Mouse (Mus musculus) cerebellum, adult 8-10 months (tissue): ENCODE data around the gene Usb1.

Experiments used
- DNase-seq: peaks from one replicate; pipeline ENCODE4 v3.0.0; 2022

Usb1 gene

GRCm38 (mm10) chr8:95336363-95336762 lies 4.3 kb downstream of the Usb1 start:
- DNase-seq, result no peak

- no peak for DNase-seq
Observed at GRCm38 (mm10) chr8:95341721-95342120, 9.6 kb downstream of the Usb1 start.

DNA sequence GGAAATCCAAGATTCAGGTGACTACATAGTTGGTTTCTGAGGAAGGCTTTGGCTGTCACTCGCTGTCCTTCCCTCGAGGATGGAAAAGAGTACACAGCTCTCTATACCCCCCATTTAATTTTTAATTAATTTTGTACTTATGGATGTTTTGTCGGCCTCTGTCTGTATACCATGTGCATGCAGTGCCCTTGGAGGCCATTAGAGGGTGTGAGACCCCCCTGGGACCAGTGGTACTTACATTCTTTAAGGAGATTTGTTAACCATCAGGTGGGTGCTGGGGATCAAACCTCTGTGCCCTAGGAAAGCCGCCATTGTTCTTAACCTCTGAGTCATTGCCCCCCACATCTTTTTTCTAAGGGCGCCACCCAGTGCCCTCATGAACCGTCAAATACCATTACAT lies 12.6 kb downstream of the Usb1 start:
- no peak for DNase-seq

DNA sequence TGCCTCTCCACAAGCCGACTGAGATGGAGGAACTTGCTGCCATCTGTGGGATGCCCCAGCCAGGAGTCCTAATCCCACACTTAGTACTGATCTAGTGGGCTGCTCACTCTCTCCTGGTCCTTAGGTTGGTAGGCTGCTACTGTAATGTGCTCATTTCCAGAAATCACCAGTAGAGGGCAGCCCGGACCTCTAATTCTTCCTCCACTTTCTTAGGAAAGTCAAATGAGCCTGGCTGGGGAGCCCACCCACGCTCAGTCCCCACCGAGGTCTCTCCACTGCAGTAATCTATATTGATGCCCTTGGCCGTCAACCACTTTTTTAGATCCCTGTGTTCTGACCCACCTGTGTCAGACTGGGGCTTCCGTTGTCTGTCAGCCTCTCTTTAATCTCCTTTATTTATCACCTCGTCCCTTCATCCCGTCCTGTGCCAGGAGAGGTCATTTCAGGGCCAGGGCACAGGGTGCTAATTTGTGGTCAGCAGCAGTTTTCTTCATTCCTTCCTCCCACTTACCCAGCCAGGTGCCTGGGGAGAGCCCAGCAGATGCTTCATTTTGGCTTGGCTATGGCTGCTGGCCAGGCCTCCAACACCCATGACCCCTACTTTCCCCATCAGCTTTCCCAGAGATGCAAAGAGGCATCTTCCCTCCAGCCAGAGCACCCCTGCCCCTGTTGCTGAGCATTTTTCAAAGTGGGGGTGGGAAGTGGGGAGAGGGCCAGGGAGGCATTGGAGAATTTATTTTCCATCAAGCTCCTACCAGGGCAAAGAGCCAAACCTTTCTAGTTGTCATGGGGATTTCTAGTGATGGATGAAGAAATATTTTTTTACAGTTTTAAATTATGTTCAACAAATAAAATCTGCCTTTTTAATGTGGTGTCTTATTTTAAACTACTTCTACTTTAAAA lies 14.8 kb downstream of the Usb1 start:
- DNase-seq, result peak; percentile 41

DNA sequence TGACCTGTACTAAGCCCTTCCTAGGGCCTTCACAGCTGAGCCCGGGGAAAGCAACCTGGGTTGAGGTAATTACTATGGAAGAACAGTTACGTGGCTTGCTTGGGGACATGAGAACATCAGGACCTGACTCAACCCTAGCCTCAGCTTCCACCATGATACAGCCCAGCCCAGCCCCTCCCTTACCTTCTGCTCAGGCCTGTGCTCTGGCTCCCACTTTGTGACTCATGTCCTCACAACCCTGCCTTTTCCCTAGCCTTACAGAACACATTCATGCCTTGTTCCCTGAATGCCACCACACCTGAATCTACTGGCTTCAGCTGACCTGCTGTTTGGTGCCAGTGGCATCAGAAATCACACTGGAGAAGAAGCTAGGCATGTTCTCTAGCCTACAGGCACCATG lies 16.3 kb downstream of the Usb1 start:
- DNase-seq, result no peak

- no peak for DNase-seq
Observed at GRCm38 (mm10) chr8:95348811-95349630, 16.9 kb downstream of the Usb1 start.

DNA sequence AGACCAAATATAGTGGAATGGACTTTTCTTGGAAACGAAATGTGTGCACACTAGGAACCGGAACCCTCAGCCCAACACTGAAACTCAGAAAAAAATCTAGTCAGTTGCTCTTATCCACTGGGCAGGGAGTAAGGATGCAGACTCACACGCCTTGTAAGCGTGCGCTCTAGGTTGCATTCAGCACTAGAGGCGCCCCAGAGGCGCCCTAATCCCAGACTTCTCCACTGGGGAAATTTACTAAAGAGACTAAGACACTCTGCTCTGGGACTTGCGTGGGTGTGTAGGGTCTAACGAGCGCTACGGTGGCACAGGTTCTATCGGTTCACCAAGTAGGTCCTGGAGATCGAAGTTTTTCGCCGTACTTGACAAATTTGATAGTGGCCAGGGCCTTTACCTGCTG lies 19.4 kb downstream of the Usb1 start:
- DNase-seq, result no peak

- peak; percentile 34 for DNase-seq
Observed at GRCm38 (mm10) chr8:95352151-95352870, 20.2 kb downstream of the Usb1 start, which contains the start of gene Mmp15. Gene Mmp15, plus strand, starts transcription at chr8:95352268.

GRCm38 (mm10) chr8:95352871-95353866 lies 21.1 kb downstream of the Usb1 start:
- DNase-seq, result peak; percentile 15

DNA sequence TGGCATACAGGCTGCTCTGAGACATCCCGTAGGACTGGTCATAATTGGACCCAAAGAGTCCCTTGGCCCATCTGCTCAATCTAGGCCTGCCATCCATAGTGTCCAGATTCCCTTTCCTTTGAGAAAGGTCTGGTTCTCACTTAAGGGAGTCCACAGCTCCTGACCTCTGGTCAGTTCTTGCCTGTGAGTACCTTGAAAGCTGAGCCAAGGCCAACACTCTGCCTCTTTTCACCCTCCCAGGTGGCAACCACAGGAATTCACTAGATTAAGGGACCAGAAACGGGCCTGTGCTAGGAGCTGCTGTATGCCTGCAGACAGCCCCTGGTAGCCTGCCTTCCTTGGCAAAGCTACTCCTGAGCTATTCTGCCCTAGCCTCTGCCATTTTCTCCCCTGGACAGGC lies 22.5 kb downstream of the Usb1 start:
- DNase-seq, result no peak

DNA sequence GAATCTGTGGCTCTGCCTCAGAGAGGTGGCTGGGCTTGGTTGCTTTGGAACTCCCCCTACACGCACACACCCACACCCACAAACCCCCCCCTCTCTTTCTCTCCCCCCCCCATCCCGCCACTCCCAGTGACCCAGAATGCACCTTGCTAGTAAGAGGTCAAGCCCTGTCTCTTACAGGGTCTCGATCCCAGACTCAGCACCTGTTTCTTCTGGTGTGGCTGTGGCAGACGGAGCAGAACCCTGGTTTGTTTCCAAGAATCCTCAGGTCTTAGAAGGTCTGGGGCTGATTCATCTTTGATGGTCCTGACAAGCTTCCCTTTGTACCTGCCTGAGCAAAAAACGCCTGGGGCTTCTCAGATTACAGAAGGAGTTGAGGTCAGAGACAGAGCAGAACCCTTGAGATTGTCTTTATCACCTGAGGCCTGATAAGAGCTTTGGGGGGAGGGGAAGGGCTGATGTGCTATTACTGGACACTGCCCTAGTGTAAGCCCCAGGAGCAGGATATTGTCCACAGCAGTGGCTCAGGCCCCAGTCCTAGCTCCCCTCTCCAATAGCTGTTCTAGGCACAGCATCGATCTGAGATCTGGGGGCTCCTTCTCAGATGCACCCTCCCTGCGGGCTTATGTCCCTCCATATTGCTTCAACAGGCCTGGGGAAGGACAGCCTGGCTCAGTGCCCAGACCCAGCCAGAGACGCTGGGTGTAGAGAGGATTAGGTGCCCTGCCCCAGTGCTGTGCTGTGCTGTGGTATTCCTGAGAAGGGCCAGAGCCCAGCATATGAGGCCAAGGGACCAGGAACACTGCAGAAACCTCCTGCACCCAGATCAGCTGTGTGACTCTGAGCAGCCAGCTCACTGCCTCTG lies 26.7 kb downstream of the Usb1 start:
- DNase-seq, result no peak

GRCm38 (mm10) chr8:95360181-95361015 lies 28.3 kb downstream of the Usb1 start:
- DNase-seq, result no peak

GRCm38 (mm10) chr8:95361016-95361341 lies 28.9 kb downstream of the Usb1 start:
- DNase-seq, result no peak

GRCm38 (mm10) chr8:95362272-95362671 lies 30.2 kb downstream of the Usb1 start:
- DNase-seq, result no peak

GRCm38 (mm10) chr8:95363849-95364248 lies 31.8 kb downstream of the Usb1 start:
- no peak for DNase-seq

DNA sequence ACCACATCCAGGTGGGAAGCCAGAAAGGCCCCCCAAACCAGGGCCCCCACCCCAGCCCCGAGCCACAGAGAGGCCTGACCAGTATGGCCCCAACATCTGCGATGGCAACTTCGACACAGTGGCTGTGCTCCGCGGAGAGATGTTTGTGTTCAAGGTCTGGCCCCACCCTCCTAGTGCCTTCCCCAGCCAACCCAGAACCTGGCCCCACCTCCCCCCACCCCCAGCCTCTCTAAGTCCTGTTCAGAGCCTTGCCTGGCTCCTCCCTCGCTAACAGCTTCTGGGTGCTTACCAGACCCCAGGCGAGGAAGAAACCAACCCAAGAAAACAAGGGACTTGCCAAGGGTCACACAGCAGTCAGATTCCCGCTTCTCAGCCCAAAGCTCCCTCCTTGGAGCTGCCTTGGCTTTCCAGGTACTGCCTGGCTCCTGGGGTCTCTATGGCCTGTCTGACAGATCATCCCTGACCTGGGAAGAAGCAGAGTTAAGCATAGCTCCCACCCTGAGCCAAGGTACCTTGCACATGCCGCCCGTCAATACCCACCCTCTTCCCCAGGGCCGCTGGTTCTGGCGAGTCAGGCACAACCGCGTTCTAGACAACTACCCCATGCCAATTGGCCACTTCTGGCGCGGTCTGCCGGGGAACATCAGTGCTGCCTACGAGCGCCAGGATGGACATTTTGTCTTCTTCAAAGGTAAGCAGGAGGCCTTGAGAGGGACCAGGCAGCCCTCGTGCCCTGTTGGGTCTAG lies 37.7 kb downstream of the Usb1 start:
- DNase-seq, result no peak

- no peak for DNase-seq
Observed at GRCm38 (mm10) chr8:95373389-95374002, 41.4 kb downstream of the Usb1 start.

DNA sequence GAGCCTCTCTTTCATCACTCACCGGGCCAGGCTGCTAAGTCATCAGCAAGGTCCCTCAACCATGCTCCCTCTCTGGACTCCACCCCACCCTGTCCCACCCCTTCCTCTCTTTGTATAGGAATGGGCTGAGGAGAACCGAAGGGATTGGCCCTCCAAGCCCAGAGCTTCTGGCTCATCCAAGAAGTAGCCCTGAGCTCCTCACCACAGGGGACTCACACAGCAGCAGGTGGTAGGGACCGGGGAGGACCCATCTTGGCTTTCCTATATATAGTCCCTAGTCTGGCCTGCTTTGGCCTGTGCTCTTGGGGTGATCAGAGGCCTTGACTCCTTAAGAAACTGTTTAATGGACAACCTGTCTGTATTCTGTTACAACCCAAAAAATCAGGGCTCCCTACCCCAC lies 42.3 kb downstream of the Usb1 start:
- no peak for DNase-seq

DNA sequence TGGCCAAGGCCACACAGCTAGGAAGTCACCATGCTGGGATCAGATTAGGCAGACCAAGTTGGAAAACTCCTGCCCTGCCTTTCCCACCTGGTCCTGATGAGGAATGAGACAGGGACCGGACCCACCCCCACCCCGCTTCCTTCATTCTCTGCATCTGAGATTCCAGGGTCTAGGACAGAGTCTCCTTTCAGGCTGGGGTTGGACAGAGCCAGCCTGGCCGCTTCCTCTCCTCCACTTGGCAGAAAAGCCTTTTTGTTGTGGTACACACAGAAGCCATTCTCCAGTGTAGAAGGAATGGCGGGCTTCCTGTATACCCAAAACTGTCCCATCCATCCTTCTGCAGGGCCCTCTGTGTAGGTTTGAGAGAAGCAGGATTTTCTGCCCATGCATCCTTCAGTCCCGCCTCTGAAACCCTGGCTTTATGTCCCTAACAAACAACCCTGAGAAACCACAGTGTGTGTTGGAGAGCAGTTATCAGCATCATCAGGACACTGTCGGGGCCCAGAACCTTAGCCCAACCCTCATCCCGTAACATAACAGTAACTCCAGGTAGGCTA lies 43.4 kb downstream of the Usb1 start:
- DNase-seq, result no peak
